Mouse (Mus musculus) embryo, embryonic 11 days (tissue): ENCODE measurements around the gene Cox6a1.
"Not testable (repeated sequence)": the region's sequence is repeated elsewhere in the genome, so short reads cannot be mapped to it uniquely, and the experiment has no call there.

Experiments used
- DNase-seq: peaks from one replicate; pipeline ENCODE4 v3.0.0-alpha.2; 2015

The Cox6a1 gene

DNA sequence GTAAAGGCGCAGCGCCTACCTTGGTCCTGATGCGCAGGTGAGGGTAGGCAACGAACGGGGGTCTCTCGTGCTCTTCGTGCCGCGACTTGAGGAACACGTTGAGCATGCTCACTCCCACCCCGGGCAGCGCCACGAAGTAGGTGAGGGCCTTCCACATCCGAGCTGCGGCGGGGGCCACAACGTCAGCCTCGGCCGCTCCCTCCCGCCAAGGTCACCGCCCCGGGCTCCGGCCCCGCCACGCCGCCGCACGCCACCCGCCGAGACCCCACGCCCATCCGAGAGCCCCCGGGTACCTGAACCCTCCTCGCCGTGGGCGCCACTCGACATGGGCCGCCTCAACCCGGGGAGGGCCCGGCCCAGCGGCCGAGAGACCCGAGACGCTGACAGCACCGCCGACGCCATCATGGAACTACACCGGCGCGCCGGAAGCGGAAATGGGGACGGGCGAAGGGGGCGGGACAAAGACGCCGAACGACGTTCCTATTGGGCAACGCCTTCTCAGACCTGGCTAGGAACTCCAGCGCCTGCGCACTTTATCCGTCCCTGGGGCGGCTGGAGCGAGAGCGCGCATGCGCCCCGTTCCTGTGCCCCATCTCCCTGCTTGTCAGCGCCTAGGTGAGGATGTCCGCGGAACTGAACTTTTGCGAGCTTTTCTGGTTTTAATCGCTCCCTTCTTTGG is at the start of gene Cox6a1:
TSS of gene Cox6a1 (minus strand) at position 436 of the 679 bp plus-strand sequence.
- peak; percentile 99 for DNase-seq

DNA sequence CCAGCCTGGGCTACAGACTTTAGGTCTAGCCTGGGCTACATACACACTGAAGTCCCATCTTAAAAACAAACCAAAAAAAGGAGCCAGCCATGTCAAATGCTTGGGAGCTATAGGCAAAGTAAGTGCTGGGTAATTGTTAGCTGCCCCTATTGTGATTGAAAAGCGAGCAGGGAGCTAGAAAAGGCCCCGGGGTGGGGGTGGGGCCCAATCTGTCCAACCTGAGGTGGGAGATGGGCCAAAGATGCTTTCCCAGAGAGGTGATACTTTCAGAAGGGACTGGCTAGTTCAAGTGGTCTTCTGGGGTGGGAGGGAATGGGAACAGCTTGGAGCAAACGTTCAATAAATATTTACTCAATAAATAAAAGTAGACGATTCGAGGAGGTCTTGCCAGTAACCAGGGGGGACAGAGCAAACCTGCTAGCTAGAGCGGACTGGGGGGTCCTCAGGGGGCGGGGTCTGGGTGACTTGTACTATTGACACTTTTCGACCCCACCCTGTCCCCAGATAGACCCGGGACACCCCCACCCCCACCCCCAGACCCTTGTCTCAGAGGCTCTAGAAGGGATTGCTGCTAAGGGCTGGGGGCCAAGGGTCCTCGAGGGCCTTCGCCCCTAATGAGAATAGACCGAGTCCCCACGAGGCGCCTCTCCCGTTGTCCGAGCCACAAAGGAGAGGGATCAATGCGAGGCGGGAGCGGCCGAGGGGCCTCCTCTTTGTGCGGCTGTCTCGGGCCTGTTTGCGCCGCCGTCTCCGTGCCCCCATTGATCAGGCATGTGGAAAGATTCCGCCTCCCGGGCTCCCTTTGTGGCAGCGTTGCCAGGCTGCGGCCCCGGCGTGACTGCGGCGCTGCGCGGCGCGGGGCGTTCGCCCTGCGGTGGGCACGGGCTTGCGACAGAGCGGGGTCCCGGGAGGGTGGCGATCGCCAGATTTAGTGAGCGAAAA is 49.3 kb upstream of the Cox6a1 start:
- peak; percentile 90 for DNase-seq

DNA sequence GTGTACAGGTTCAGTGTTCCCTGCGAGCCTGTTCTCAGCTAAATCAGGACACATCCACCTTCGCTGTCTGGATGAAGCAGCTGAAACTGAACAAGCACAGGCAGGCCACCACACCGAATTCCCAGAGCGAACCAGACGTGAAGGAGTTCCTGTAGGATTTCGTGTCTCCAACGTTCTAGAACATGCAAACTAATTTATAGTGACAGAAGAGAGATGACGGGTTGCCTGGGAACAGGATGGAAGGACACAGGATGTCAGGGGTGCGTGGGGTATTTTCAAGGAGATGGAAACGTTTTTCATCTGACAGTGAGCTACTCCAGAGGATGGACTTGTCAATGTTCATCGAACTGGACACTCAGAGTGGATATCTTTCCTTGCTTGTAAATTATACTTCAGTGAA is 47.9 kb upstream of the Cox6a1 start:
- no peak for DNase-seq

DNA sequence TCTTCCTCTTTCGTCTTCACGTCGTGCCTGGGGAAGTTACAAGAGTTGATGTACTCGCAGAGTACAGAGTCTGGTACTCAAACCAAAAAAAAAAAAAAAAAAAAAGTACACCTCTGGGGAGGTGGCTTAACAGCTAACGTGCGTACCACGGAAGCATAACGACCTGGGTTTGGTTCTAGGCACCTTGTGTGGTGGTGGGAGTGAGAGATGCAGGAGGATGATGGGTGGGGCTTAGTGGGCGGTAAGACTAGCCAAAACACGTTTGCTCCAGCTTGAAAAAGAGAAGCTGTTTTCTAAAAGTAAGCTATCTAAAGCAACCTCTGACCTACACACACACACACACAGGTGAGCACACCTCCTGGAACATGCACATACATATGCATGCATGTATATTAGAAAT is 46.1 kb upstream of the Cox6a1 start:
- no peak for DNase-seq

DNA sequence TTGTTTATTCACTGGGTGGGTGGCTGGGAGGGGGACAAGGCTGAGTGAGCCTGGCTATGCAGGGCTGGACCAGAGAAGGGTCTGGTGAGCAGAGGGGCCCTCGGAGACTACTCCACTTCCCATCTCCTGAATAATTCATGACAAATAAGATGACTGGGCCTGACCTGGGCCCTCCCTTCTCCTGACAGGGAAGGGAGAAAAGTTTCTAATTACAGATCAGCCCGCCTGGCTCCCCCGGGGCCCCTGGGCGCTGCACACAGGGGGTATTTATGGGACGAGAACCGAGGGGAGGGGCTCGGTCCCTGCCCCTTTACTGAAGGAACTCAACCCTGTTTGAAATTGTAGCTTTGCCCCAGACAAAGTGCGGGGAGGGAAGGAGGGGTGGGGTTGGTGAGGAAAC is 45.4 kb upstream of the Cox6a1 start:
- DNase-seq = peak; percentile 63

DNA sequence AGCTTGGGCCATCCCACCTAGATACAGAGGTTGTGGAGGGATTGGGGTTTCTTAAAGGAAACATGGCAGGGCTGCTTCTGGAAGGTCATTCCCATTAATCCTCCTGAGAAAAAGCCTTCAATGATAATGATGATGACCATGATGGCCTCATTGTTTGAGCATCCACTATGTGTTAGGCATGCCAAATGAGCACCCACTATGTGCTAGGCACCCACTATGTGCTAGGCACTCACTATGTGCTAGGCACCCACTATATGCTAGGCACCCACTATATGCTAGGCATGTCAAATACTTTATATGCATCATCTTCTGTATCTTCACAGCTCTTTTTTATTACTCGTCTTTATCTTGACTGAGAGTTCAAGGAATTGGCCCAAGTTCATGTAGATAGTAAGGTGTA is 44.2 kb upstream of the Cox6a1 start:
- no peak for DNase-seq

DNA sequence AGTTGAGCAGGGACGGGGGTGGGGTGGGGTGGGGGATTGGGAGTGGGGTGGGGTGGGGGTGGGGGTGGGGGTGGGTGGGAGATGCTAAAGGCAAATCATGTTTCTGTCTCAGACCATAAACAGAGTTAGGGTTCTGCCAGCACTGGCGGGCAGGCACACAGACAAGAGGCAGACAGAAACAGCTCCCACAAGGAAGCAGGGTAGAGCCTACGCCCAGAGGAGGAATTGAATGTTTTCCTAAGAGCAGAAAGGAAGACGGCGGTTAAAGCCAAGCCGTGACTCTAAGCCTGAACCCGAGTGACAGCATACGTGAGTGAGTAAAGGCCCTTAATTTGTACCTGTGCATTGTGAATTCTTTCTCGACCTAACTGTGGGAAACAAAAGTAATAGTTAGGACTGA is 43.2 kb upstream of the Cox6a1 start:
- no peak for DNase-seq

DNA sequence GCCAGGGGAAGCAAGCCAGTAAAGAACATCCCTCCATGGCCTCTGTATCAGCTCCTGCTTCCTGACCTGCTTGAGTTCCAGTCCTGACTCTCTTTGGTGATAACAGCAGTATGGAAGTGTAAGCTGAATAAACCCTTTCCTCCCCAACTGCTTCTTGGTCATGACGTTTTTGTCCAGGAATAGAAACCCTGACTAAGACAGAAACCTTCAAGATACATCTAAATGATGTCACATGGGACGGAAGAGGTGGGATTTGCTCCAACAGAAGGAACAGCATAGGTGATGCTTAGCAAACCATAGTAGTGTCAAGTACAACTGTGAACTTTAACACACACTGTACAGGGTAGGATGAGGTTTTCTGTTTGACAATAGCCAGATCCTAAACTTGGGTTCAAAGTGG is 30.1 kb upstream of the Cox6a1 start:
- not testable (repeated sequence) for DNase-seq

DNA sequence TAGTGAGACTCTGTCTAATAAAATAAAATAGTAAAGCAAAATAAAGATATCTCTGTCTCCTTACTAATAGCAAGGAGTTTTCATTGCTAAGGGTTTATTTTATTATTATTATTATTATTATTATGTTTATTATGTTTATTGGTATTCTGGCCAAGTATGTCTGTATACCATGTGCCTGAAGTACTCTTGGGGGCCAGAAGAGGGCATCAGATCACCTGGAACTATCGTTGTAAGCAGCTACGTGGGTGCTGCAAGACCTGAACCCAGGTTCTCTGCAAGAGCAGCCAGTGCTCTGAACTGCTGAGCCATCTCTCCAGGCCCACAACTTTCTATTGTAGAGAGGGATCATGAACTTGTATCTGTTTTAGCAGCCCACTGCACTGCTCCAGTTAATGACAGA is 26.7 kb upstream of the Cox6a1 start:
- DNase-seq = no peak

DNA sequence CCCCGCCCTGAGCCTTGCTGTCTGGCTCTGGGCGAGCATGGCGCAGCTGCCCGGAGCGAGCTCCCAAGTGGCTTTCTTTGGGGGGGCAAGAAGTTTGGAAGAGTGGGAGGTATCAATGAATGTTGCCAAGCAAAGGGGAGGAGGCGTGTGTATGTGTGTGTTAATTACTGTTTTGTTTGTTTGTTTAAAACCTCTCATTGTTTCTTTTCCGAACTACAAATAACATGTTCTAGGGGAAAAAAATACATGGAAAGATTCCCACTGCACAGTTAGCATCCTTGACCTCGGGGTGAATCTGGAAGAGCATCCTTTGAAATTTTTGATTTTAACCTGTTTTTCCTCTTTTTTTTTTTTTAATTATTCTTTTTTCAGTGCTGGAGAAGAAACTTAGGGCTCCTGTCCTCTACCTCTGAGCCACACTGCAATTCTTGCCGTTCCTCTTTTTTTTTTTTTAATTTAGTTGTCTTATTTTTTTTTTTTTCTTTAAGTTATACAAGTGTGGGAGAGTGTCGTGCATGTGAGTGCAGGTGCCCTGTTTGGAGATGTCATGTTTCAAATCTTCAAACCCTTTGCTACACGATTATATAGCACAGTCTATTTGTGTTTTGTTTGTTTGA is 25.5 kb upstream of the Cox6a1 start:
- no peak for DNase-seq

DNA sequence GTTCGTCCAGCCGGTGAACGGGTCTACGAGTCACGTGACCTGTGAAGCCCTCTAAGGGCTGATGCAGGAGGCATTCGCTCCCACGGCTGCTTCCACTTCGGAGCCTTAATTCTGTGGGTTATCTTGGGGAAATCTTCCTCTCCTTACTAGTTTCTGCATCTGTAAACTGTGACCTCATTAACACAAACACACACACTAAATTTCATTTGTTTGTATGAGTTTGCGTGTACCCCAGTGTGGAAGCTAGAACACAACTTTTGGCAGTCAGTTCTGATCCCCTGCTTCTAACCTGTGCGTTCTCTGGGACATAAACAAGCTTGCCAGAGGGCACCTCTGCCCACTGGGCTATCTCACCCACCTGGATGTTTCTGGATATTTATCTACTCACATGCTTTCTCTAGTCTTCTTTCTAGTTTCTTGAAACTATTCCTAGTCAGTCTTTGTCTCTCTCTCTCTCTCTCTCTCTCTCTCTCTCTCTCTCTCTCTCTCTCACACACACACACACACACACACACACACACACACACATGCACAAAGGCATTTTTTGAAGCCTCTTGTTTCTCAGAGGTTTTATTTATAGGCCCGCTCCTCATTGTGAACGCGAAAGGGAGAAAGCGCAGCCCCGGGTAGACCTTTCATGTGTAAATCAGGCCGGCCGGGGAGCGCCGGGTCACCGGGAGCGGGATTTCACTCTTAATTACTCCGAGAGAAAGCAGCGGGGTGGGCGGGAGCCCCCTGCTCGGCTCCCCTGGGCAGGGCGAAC is 24.8 kb upstream of the Cox6a1 start:
- peak; percentile 92 for DNase-seq

DNA sequence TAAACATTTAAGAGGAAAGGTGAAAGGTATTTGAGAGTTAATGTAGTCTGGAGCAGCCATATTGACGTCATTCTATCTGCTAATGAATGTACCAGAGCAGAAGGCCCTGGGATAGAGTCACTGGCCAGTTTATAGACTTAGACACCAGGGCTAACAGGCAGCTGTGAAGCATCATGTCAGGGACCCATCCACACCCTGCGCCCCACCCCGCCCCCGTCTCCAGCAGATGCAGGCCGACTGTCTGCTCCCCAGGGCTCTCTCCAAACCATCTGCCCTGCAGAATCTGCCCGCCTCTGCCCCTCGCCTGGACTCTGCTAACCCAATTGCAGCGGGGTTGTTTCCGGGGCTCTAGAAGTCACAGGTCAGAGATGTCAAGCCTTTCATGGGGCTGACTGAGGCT is 23.0 kb upstream of the Cox6a1 start:
- DNase-seq = no peak

DNA sequence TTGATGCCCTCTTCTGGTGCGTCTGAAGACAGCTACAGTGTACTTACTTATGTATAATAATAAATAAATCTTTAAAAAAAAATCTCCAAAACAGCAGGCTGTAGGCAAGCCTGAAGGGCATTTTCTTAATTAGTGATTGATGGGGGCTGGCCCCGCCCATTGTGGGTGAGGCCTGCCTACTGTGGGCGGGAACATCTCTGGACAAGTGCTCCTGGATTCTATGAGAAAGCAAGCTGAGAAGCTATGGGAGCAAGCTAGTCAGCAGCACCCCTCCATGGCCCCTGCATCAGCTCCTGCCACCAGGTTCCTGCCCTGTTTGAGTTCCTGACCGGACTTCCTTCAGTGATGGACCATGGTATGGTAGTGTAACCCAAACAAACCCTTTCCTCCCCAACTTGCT is 16.0 kb upstream of the Cox6a1 start:
- DNase-seq = no peak

DNA sequence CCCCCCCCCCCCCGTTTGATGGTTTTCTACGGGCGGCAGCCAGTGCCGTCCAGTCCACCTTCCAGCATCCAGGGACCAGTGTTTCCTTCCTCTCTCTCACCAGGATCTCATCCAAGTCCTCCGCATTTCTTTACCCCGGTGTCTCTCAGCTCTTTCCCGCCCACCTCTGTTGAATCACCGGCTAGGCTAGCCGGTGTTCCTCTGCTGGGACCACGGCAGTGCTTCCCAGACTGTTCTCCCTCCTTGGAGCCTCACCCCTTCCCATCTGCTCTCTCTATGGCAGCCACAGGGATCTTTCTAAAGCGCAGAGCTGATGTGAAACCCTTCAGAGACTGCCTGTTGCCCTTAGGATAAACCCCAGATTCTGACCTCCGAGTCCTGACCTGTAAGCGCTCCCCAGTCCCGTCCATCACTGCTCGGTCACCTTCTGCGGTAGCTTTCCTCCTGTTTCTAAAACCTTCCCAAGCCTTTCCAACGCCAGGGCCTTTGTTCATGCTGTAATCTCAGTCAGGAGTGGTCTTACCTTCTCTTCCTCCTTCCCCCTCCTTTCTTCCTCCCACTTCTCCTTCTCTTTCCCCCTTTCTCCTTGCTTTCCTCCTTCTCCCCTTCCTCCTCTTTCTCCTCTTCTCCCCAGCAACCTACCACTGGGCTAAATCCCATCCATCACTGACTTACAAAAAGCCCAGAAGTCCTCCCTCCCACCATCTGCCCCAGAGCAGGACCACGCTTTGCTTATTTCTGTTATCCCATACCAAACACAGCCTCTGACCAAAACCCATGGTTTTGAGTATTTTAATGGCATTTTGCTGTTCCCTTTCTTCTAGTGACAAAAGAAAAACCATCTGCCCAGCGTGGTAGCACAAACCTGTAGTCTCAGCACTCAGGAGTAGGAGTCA is 14.3 kb upstream of the Cox6a1 start:
- no peak for DNase-seq

DNA sequence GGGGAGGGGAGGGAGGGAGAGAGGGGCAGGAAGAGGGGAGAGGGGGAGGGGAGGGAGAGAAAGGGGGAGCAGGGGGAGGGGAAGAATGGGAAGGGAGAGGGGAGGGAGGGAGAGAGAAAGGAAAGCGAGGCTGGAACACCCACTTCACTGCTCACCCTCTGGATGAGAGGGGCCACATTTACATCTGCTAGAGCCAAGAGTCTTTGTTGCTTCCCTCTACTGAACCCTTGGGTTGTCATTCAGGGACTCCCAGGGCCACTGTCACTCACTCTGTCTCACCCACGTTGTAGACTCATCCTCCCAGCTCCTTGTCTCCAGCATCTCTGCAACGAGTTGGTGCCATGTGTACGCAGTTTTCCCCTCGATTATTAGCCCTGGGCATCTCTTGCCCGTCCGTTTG is 13.4 kb upstream of the Cox6a1 start:
- no peak for DNase-seq

DNA sequence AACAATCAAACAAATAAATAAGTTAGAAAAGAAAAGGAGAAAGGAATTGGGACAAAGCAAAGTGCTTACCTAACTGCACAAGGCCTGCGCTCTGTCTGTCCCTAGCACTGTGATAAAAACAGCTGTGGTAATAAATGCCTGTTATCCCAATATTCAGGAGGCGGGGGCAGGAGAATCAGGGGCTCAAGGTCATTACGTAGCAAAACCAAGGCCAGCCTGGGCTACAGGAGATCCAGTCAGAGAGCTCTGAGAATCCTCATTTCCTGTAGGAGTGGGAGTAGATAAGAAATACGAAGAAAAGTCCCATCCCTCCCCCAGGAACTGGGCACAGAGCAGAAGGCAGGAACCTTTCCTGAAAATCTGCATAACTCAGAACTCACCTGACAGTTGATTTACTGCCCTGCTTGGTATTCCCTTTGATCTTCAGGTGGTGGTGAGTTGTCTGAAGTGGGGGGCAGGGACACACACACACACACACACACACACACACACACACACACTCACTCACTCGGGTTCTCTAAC is 11.1 kb upstream of the Cox6a1 start:
- DNase-seq = no peak

DNA sequence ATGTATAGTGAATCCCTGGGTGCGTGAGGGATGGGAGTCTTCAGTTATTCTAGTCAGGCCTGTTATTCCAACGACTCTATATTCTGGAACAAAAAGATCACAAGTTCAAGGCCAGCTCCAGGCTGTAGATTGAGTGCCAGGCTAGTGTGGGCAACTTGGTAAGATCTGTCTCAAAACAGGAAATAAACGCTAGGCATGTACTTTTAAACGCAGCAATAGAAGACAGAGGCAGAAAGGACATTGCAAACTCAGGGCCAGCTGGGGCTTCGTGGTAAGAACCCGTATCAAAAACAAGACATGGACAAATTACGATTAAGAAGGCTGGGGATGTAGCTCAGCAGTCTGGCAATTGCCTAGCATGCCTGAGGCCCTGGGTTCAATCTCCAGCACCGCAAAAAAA is 10.7 kb upstream of the Cox6a1 start:
- DNase-seq = no peak

DNA sequence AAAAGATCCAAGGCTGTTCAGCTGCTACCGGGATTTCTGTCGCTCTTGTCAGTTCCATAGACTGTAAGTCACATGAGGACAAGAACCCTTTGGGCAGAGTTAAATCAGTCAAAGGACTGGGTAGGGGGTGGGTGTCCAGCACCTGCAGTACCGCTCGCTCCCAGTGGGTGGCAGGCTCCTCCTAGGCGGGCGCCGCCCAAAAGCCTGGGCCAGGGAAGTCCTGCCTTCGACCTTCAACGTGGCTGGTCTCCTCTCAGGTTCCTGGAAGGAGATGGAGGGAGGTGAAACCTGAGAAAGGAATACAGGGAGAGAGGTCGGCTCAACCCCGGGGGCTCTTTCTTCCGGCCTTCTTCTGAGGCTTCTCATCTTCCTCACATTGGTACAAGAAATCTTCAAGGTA is 10.1 kb upstream of the Cox6a1 start:
- DNase-seq = peak; percentile 91

DNA sequence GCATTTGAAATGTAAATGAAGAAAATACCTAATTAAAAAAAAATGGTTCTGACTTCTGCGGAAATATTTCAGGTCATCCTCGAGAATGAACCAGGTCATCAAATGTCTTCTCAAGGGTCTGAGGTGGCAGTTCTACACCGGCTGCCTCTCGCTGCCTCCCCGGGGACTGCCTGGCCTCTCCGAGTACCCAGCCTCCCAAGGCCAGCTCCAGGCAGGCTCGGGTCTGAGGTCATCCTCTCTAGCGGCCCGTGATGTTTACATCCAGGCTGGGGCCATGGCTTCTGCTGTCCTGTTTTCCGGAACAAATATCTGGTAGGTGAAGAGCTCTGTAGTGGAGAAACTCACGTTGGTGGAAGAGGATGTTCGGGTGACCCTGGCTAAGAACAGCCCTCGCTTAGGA is 6.3 kb upstream of the Cox6a1 start:
- no peak for DNase-seq

DNA sequence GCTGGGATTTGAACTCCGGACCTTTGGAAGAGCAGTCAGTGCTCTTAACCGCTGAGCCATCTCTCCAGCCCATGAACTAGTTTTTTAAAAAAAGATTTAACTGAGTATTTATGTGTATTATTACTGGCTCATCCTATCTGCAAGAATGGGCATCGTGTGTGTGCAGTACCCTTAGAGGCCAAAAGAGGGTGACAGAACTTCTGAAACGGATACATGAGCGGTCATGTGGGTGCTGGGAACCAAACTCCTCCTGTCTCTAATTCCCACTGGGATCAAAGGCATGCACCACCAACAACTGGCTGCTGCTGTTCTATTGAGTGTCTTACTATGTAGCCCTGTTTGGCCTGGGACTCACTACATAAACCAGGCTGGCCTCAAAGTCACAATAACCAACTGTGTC is 2.6 kb upstream of the Cox6a1 start:
- DNase-seq = no peak

DNA sequence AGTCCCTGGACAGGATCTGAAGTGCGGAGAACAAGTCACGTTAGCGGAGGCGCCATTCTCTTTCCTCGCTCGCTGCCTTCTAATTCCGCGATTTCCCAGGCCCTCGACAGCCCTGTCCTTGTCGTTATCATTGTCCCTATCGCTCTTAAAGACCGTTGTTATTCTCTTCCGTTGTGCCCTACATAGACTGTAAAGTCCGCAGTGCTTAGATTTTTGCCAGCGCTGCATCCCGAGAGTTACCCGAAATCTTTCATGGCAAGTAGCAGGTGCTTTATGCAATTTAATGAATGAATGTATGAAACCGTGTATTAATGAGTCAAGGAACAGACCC is 409 bp upstream of the Cox6a1 start:
- DNase-seq = no peak

DNA sequence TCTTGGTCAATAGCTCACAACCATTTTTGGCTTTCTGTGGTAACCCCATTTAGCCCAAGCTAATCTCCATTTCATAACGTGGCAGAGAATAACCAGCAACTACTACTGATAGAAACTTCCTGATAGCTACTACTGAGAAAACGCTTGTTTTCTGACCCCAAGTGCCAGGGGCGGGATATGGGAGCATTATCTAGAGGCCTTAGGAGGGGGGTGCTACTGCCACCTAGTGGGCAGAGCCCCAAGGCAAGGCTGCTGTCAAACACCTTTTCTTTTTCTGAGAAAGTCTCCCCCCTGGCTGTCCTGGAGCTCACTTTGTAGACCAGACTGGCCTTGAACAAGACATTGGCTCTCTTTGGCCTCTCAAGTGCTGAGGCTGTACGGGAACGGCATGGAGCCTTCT is 1.2 kb downstream of the Cox6a1 start:
- DNase-seq = peak; percentile 89
